Mouse (Mus musculus) layer of hippocampus, postnatal 36 days (tissue): ENCODE results near the gene Hapln2. TPM values are rescaled to one million over a fixed set of nuclear protein-coding genes. Genes with fewer than 3 reads are reported as not detected.
A peak's percentile ranks its signal among the peaks of the same experiment; 100 is the strongest.

Experiments
- DNase-seq, 2 experiments: peaks; one replicate each; pipeline ENCODE4 v3.0.0; 2022
- total RNA-seq, 2 experiments: library from RNA; stranded (reverse); gene quantifications; 2 replicates each; pipeline ENCODE4 v1.2.3; 2021

The Hapln2 gene
- total RNA-seq, 2 experiments from 2014 or later, result 14.9 to 18.0 TPM

DNA sequence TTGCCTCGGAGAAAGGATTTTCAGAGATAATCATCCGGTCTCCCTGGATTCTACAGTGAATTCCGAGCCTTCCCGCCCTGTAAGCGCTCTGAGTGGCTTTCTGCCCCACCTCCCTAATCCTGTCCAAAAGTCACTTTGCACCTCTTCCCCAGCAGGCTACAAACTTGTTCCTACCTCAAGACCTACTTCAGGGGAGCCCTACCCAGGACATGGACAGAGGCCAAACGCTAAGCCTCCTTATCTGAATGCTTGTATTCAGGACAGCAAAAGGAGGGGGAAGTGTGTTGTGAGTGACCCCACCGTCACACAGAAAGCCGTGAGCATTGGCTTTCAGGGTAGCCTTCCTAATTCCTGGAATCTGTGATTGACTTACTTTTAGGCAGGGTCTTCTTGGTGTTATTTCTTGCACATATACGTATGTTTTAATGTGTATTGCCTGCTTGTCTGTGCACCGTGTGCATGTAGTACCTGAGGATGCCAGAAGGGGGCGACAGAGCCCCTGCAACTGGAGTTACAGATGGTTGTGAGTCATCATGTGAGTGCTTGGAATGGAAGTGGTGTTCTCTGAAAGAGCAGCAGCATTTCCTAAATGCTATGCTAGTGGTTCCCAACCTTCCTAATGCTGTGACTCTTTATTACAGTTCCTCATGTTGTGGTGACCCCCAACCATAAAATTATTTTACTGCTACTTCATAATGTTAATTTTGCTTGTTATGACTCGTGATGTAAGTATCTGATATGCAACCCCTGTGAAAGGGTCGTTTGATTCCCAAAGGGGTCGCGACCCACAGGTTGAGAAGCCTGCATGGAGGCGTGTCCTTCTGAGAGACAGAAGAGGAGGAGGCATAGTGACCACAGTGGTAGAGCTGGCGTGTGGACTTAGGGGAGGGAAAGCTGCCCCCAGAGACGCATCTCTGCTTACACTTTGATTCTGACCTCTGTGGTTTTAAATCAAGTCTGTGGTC is 21.3 kb downstream of the Hapln2 start:
- no peak for DNase-seq

DNA sequence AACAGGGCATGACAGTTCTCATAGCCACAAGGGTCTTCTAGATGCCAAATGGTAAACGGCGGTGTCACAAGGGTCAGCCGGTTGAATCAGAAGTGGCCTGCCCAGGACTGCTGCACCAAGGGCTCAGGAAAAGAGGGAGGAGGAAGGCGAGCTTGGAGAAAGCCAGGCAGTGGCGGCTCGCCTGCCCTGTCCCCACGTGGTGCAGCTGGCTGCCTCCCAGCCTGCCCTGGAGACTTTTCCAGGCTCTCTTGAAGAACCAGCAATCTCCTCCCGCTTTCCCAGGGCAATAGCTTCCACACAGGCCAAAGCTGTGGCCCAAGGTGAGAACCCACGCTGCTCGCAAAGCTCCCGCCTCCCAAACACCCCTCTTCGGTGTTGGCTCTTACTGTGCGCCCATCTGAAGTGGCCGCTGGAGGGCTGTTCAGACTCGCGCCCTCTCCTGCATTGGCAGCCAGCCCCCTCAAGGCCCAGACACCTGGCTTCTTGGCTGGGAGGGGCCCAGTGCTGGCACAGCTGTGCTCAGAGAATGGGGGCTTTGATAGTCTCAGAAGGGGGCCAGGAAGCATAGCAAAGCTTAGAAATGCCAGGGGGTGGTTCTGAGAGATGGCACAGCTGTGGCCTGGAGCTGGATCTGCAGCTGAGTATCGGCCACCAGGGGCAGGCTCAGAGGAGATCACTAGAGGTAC is 24.9 kb downstream of the Hapln2 start:
- peak in 1 of 2 experiments; percentile 63 for DNase-seq

DNA sequence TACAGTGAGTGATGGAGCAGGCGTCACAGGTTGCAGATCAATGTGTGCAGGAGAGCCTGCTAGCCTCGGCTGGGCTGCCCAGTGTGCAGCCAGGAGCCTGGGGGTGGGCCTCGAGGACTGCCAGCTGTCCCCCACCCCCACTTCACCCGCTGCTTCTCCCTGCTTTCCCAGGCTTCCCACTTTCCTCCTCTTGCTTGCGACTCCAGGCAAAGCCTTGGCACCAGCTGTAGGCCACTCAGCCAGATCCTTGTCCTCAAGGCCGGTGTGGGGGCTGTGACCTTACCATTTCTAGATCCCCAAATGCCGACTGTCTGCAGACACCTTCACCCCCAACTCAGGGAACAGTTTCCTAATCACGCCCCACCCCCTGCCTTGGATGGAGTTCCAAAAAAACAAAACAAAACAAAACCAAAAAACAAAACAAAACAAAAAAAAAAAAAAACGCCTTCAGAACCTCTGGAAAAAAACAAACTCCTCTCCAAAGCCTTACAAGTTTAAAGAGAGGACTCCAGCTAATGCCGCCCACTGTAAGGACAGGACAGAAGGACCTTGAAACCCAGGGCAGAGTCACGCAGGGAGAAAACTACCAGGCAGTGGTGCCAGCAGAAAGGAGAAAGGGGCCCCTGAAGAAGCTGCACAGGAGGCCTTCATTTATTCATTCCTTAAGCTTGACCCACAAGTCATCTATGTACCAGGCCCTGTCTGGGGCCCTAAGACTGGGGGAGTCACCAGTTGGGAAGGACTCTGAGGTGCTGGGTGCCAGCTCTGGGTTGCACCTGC is 26.4 kb downstream of the Hapln2 start:
- peak in 1 of 2 experiments; percentile 61 for DNase-seq

DNA sequence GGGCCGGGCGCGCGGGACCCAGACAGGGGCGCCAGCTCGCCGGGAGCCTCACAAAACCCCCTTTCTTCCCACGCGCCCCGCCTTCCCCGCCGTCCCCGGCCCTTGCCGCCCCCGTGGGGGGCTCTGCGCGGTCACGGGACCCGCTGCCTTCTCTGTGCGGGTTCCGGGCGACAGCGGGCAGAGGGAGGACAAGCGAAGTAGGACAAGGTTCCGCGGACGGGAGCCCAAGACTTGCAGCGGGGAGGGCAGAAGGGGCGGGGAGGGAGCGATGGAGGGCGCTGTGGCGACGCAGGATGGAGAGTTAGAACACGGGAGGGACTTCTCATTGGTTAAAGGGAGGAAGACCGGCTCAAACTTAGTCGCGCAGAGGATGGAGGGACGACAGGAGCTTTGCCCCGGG is 27.2 kb downstream of the Hapln2 start, which contains the start of gene Bcan:
Bcan (minus strand) TSS at position 50 of the 400 bp plus-strand sequence.
- peak; percentile 70 for DNase-seq

DNA sequence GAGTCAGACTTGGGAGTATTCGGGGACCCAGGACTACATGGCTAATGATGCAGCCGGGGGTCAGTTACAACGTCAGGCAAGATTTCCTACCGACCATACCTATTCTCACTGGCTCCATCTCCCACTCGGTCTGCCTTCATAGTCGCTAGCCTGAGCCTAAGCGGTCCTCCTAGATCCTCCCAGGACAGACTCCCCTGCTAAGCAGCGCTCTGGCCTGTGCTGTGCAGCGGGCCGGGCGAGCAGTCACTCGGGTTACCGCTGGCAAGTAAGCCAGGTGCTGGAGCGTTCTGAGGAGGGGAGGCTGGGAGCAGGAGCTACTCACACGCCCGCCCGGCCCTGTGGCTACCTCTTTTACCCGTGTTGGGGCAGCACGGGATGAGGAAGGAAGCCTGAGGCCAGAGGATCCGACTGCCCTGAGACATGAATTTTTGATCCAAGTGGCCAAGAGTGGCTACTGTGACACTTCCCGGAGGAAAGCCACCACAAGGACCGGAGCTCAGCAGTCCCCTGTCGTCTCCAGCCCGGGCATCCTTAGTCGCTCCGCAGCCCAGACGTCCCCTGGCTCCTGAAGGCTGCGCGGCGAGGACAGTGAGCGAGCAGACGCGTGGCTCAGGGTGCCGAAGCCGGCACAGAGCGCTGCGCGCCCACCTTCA is 28.0 kb downstream of the Hapln2 start:
- DNase-seq, result no peak

- peak; percentile 67 to 74 for DNase-seq
These were observed 28.6 kb downstream of the Hapln2 start for GRCm38 (mm10) chr3:87998747-87999146.

DNA sequence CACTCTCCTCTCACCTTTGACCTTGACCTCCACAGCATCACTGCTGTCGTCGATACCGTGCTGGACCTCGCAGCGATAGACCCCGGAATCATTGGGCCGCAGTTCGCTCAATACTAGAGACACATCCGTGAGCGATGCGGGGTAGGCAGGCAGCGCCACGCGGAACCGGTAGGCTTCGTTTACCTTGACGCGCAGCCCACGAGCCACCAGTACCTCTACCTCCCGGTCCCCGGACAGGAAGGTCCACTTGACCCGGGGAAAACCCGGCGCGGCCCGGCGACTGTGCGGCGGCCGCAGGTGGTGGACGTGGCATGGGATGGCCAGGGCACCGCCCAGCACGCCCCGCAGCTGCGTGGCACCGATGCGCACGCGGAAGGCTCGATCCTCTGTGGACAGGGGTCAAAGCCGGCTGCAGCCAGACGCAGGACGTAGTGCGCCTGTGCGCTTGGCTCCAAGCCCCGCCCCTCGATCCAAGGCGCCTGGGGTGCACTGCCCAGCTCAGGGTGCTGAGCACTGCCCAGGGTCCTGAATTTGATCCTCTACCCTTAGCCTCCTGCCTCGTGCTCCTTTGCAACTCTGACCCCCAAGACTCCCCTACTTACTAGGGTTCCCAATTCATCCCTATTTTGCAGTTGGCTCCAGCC is 30.3 kb downstream of the Hapln2 start:
- no peak for DNase-seq

DNA sequence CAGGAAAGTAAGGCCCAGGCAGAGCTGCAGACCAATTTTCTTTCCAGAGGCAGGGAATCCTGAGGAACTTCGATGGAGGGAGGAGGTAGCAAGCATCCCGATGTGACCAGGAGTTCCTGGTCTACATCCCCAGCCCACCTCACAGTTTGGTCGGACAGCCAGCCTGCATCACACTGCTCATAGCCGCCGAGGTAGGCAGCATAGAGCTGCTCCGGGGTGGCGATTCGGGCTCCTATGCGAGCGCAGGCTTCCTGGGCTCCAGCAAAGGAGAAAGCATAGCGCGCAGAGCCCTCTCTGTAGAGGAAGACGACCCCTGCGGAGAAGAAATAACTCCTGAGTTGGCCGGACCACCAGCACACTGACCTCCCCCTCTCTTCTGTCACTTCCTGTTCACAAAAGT is 31.0 kb downstream of the Hapln2 start:
- no peak for DNase-seq

- DNase-seq, result no peak
These were observed 32.1 kb downstream of the Hapln2 start for GRCm38 (mm10) chr3:87995331-87995730.

GRCm38 (mm10) chr3:87993436-87993835 is 33.9 kb downstream of the Hapln2 start:
- no peak for DNase-seq

GRCm38 (mm10) chr3:87989935-87990334 is 37.4 kb downstream of the Hapln2 start:
- DNase-seq, result no peak

DNA sequence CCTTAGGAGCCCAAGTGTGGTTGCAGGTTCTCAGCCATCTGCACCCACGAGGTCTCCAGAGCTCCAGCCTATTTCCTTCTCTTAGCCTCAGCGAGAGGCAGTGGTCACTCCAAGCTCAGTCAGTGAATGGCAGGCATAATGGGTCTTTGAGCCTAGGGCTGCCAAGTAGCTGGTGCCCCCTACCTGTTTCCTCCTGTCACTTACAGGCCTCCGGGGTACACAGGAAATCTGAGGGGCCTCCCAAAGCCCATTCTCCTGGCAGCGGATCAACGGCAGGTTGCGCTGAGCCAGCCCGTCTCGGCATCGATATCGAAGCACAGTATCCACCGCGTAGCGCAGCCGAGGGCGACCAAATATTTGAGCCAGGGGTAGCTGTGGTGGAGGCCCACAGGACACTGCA is 39.3 kb downstream of the Hapln2 start:
- DNase-seq, result no peak

GRCm38 (mm10) chr3:87987633-87988032 is 39.8 kb downstream of the Hapln2 start:
- no peak for DNase-seq

DNA sequence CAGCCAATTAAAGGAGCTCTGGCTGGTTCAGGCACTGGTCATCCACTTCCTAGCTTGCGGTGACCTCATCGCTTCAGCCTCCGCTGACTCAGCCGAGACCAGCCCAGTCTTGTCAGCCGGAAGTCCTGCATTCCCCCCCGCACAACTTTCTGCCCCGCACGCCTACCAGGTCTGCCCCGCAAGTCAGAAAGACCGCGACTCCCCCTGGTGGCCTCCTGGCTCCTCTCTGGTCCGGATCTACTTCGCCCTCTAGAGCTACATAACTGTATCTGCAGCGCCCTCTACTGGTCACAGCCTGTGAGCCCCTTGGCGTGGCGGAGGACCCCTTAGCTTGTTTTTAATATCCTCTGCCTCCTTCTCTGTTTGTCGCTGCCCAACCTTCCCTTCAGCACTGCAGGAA is 40.5 kb downstream of the Hapln2 start:
- DNase-seq, result peak; percentile 86 to 89

- DNase-seq, result no peak
These were observed 41.7 kb downstream of the Hapln2 start for GRCm38 (mm10) chr3:87985505-87986320.

DNA sequence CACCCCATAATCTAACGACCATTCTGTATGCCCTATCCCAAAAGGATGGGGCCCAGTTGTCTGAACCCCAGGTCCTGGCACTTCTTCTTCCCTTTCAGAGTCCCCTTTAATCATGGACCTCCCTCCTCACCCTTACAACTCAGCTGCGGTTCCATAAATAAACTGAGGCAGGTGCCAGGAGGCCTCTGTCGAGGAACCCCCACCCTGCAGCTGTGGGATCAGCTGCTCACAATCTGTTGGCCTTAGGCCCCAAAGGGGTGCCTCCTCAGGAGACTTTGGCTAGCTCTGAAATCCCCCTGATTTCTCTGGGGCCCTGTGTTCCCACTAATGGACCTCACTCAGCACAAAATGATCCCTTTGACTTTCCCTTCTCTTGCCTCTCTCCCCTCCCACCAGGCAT is 43.3 kb downstream of the Hapln2 start:
- DNase-seq, result no peak

GRCm38 (mm10) chr3:87983627-87984026 is 43.8 kb downstream of the Hapln2 start:
- DNase-seq, result no peak

GRCm38 (mm10) chr3:87982836-87983601 is 44.4 kb downstream of the Hapln2 start:
- no peak for DNase-seq

DNA sequence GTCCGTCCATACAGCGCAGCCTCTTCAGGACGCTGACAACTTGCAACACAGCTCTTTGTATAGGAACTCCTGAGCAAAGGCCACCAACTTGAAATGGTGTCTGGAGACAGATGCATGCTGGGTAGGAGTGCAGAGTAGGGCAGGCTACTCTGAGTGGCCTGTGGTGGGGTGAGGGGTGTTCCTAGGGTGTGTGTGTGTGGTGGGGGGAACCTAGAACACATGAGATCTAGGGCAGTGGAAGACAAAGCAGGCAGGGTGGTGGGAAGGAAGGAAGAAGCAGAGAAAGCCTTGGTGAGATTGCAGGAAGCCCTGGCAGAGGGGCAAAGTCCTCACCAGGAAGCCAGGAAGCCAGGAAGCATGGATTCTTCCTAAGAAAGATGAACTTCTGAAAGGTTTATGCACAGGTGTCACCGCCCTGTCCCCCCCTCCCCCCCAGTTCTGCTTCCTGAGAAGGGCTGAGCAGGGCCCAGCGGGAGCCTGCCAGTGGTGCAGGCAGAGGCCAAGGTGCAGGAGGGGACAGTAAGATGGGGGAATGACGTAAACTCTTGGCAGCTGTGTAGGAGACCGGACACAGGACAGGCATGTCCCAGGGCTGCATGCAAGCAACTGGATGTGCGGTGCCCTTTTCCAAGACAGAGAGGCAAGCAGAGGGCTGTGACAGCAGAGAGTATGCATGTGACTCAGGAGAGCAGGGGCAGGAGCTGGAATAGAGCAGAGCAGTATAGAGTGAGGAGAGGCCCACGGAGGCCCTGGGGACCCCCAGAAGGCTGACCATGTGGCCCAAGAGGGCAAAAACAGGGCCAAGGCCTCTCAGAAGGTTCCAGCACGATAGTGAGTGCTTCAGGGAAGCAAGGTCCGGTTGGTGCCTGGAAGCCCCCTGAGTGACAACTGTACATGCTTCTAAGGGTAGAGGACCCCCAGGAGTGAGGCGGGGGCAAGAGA is 45.2 kb downstream of the Hapln2 start:
- DNase-seq, result no peak
